Mouse (Mus musculus): ENCODE measurements around the gene Rflna. TPM values are rescaled to one million over a fixed set of nuclear protein-coding genes. Genes with fewer than 3 reads are reported as not detected.

The Rflna gene
- polyA plus RNA-seq, 1 experiment from 2014 or later = 6.8 TPM

Other genes starting within 250 kb of the Rflna start
- 12.1 and 13.8 TPM in 2 replicates for gene Ccdc92, start 140.8 kb upstream of the Rflna start, polyA plus RNA-seq (2016; fragmentation: Nextera tagmentation; extraction: Ambion mirVana)
- gene Zfp664, start 140.5 kb upstream of the Rflna start, polyA plus RNA-seq (2016; fragmentation: Nextera tagmentation; extraction: Ambion mirVana) = 155 and 159 TPM in 2 replicates
- gene Ncor2, start 176.0 kb downstream of the Rflna start, polyA plus RNA-seq (2016; fragmentation: Nextera tagmentation; extraction: Ambion mirVana) = 16.2 and 19.1 TPM in 2 replicates